Mouse (Mus musculus) stomach, postnatal 0 days (tissue): ENCODE data around the gene Timp4. TPM values are rescaled to one million over a fixed set of nuclear protein-coding genes. Genes with fewer than 3 reads are reported as not detected.
A peak's percentile ranks its signal among the peaks of the same experiment; 100 is the strongest.

Experiments used
- ATAC-seq: fragments of 200-750 bp; cut with Nextera tagmentation; 2 replicates; pipeline ENCODE4 v1.8.0; 2017; ENCODE audit not compliant: low FRiP score, low TSS enrichment
- DNase-seq: peaks from one replicate; pipeline ENCODE4 v3.0.0-alpha.2; 2016; ENCODE audit warnings: low spot score
- H3K27ac ChIP-seq: fragments of 300-500 bp; sonication (generic); replicated peaks from 2 replicates; pipeline ENCODE4 v1.5.1; 2014; ENCODE audit warnings: mild to moderate bottlenecking, control low read depth
- H3K27me3 ChIP-seq: fragments of 300-500 bp; sonication (generic); 2 replicates; pipeline ENCODE4 v1.6.1; 2014; ENCODE audit warnings: low read length; ENCODE audit not compliant: control insufficient read depth, insufficient read depth
- H3K36me3 ChIP-seq: fragments of 300-500 bp; sonication (generic); 2 replicates; pipeline ENCODE4 v1.6.1; 2014; ENCODE audit warnings: low read length, mixed read lengths; ENCODE audit not compliant: control insufficient read depth, insufficient read depth
- H3K4me1 ChIP-seq: fragments of 300-500 bp; sonication (generic); replicated peaks from 2 replicates; pipeline ENCODE4 v1.6.1; 2014; ENCODE audit warnings: antibody characterized with exemption; ENCODE audit not compliant: control insufficient read depth, insufficient read depth
- H3K4me2 ChIP-seq: fragments of 300-500 bp; sonication (generic); replicated peaks from 2 replicates; pipeline ENCODE4 v1.6.1; 2014; ENCODE audit warnings: low read depth, mild to moderate bottlenecking, control low read depth, moderate library complexity
- H3K4me3 ChIP-seq: fragments of 300-500 bp; sonication (generic); 2 replicates; pipeline ENCODE4 v1.5.1; 2014; ENCODE audit warnings: low read depth, low read length, control low read depth
- H3K9ac ChIP-seq: fragments of 300-500 bp; sonication (generic); 2 replicates; pipeline ENCODE4 v1.6.1; 2014; ENCODE audit warnings: mild to moderate bottlenecking, low read length, control low read depth, mixed read lengths
- H3K9me3 ChIP-seq: fragments of 300-500 bp; sonication (generic); 2 replicates; pipeline ENCODE4 v1.6.1; 2016; ENCODE audit warnings: low read length; ENCODE audit not compliant: control insufficient read depth
- CTCF ChIP-seq: IDR thresholded peaks from 2 replicates; pipeline ENCODE4 v1.5.1; 2016; ENCODE audit warnings: antibody characterized with exemption, low read depth, mild to moderate bottlenecking, moderate library complexity
- EP300 ChIP-seq: optimal IDR thresholded peaks from 2 replicates; pipeline ENCODE3; 2016; ENCODE audit warnings: antibody characterized with exemption
- WGBS: fragments of 180-500 bp; shearing (Covaris S2); extraction: QIAGEN DNeasy Blood & Tissue Kit; methylation state at CpG from one replicate; pipeline ENCODE4 v1.1.7; 2014; 5-methylcytosine and 5-hydroxymethylcytosine counted together
- polyA plus RNA-seq: library from polyadenylated mRNA; unstranded; fragments of >200 nt; fragmentation: Nextera tagmentation; extraction: Ambion mirVana; gene quantifications from 2 replicates; pipeline ENCODE4 v1.2.1, GENCODE M21; 2015

Timp4 gene
- 1.0 and 1.9 TPM in 2 replicates for polyA plus RNA-seq

- Histone ChIP-seq H3K27me3 (no peaks in the 10 kb centered on the region), H3K36me3 (no peaks in the 10 kb centered on the region), H3K4me1 (0 out of 2 replicates have a peak, but pooled peaks cover 2% of the 10 kb centered on the region), H3K9ac (no peak within 1 kb of the TSS; the same call in 1 of the 2 replicates), H3K27ac (no peak within 1 kb of the TSS), H3K4me3 (no peak within 1 kb of the TSS), H3K9me3 (no peaks in the 10 kb centered on the region), H3K4me2 (peak within 1 kb of the TSS; percentile 54)
- no peak for ATAC-seq
- TF ChIP-seq EP300 = no peak
- TF ChIP-seq CTCF = no peak
- no peak for DNase-seq
- WGBS = 28% methylated on average over 9 of the region's 10 CpGs
Observed at GRCm38 (mm10) chr6:115252099-115252873, at the start of gene Timp4. Gene Timp4 (minus strand): TSS chr6:115252205.

GRCm38 (mm10) chr6:115293877-115294276, 41.9 kb upstream of the Timp4 start:
- ATAC-seq (no peak), DNase-seq (no peak)
- Histone ChIP-seq H3K4me1 (no peaks in the 10 kb centered on the region), H3K4me3 (no peak overlapping the region), H3K4me2 (no peak overlapping the region), H3K27me3 (no peaks in the 10 kb centered on the region), H3K9me3 (no peaks in the 10 kb centered on the region), H3K27ac (no peak overlapping the region), H3K9ac (no peak overlapping the region), H3K36me3 (no peaks in the 10 kb centered on the region)
- TF ChIP-seq EP300 = no peak
- TF ChIP-seq CTCF = no peak
- WGBS = 76% methylated on average over 2 of the region's 2 CpGs

GRCm38 (mm10) chr6:115292621-115293020, 40.6 kb upstream of the Timp4 start:
- H3K4me1 ChIP-seq = no peaks in the 10 kb centered on the region
- no peak overlapping the region for H3K27ac ChIP-seq
- no peaks in the 10 kb centered on the region for H3K27me3 ChIP-seq
- TF ChIP-seq CTCF = no peak
- no peak for TF ChIP-seq EP300
- peak; percentile 24; the same call in 1 of the 2 replicates for ATAC-seq
- H3K9ac ChIP-seq = no peak overlapping the region
- WGBS = 44% methylated on average over 6 of the region's 6 CpGs
- DNase-seq = no peak
- no peak overlapping the region for H3K4me2 ChIP-seq
- no peaks in the 10 kb centered on the region for H3K9me3 ChIP-seq
- H3K4me3 ChIP-seq = no peak overlapping the region
- H3K36me3 ChIP-seq = no peaks in the 10 kb centered on the region

- DNase-seq (no peak), ATAC-seq (no peak)
- no peaks in the 10 kb centered on the region for H3K4me1 ChIP-seq
- no peak overlapping the region for H3K4me2 ChIP-seq
- H3K9me3 ChIP-seq = no peaks in the 10 kb centered on the region
- H3K27me3 ChIP-seq = no peaks in the 10 kb centered on the region
- H3K9ac ChIP-seq = no peak overlapping the region
- no peak for TF ChIP-seq EP300
- TF ChIP-seq CTCF = no peak
- no peak overlapping the region for H3K4me3 ChIP-seq
- H3K27ac ChIP-seq = no peak overlapping the region
- 90% methylated on average over 6 of the region's 6 CpGs for WGBS
- no peaks in the 10 kb centered on the region for H3K36me3 ChIP-seq
Observed at GRCm38 (mm10) chr6:115291823-115292222, 39.8 kb upstream of the Timp4 start.

GRCm38 (mm10) chr6:115291068-115291467, 39.1 kb upstream of the Timp4 start:
- H3K4me1 ChIP-seq = no peaks in the 10 kb centered on the region

GRCm38 (mm10) chr6:115290561-115290960, 38.6 kb upstream of the Timp4 start:
- no peak overlapping the region for H3K9ac ChIP-seq
- H3K9me3 ChIP-seq = no peaks in the 10 kb centered on the region
- 72% methylated on average over 5 of the region's 5 CpGs for WGBS
- no peak overlapping the region for H3K4me3 ChIP-seq
- H3K36me3 ChIP-seq = no peaks in the 10 kb centered on the region
- ATAC-seq = no peak
- DNase-seq = no peak
- H3K27me3 ChIP-seq = no peaks in the 10 kb centered on the region
- TF ChIP-seq EP300 (no peak), CTCF (no peak)
- H3K27ac ChIP-seq = no peak overlapping the region
- no peaks in the 10 kb centered on the region for H3K4me1 ChIP-seq
- no peak overlapping the region for H3K4me2 ChIP-seq

More at GRCm38 (mm10) chr6:115291068-115291467, 39.1 kb upstream of the Timp4 start:
- Histone ChIP-seq H3K9me3 (no peaks in the 10 kb centered on the region), H3K36me3 (no peaks in the 10 kb centered on the region), H3K9ac (no peak overlapping the region), H3K4me2 (no peak overlapping the region), H3K27ac (no peak overlapping the region), H3K27me3 (no peaks in the 10 kb centered on the region), H3K4me3 (no peak overlapping the region)
- ATAC-seq (no peak), DNase-seq (no peak)
- 87% methylated on average over 2 of the region's 2 CpGs for WGBS
- TF ChIP-seq CTCF (no peak), EP300 (no peak)
